Mouse (Mus musculus): Measurements from ENCODE around the gene Gp9. TPM values are rescaled to one million over a fixed set of nuclear protein-coding genes. Genes with fewer than 3 reads are reported as not detected.

Gp9 gene
- 1 to 10 TPM in 1 of 2 experiments, under 1 TPM in 1; 0.98 to 1.2 TPM for total RNA-seq (2021)
- long read RNA-seq, experiment 1: 0 reads
- long read RNA-seq, experiment 2: 0 reads

DNA sequence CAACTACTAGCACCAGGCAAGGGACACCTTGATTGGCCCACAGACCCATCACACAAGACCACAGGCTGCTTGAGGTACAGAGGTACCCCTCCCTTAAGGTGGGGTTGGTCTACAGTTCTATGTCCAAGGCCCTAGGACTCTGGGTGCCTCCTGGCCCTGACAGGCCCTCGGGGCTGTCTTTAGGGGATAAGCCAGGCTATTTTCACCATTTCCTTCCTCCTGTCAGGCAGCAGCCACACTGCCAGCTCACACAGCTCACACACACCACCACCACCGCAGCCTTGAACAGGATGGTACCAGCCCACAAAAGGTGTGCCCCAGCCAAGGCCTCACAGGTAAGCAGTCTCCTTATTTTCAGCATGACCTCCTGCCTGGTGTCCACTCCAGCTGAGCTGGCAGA lies at the start of gene Gp9:
Gp9 (plus strand) TSS at position 231 of the 400 bp plus-strand sequence.
- no peak for DNase-seq (ENCODE audit: low spot score in 2 of 2)
- no peak within 1 kb of the TSS for H3K4me3 ChIP-seq
- no peak within 1 kb of the TSS for H3K27ac ChIP-seq
- no peak for TF ChIP-seq CTCF (conservative IDR thresholded peaks at IDR 0.05)

DNA sequence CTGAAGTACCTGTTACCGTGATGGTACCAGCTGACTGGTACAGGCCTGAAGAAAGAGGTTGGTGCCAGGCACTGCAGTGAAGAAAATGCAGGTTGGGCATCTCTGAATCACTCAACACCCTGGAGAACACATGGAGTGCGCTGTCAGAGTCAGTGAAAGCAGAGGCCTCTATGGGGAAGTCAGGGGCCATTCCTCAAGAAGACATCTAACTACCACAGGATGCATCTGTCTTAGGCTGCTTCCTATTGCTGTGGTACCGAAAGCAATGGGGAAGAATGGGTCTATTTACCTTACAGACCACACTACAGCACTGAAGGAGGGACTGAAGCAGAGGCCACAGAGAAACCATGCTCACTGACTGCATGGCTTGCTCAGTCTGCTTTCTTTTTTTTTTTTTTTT lies 49.8 kb upstream of the Gp9 start:
- Histone ChIP-seq H3K27ac (no peak overlapping the region), H3K4me3 (no peak overlapping the region)
- TF ChIP-seq CTCF (conservative IDR thresholded peaks at IDR 0.05): no peak
- no peak for DNase-seq (ENCODE audit: low spot score in 2 of 2)

DNA sequence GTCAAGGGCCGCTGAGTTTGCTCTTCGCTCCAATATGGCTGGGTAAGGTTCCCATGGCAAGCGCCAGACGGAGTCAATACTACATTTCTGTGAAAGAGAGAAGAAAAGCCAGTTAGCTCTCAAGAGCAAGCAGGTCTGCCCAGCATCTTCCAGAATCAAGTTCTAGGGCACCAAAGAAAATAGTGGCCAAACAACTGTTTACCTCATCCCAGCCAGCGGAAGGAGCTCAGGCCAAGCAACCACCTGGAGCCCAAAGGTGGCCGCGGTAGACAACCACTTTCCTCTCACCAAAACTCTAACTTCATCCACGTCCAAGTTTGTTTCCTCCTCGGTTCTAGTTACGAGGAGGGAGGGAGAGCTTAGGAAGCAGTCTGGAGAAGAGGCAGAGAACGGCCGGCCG lies 47.7 kb upstream of the Gp9 start:
- no peak for TF ChIP-seq CTCF (conservative IDR thresholded peaks at IDR 0.05)
- Histone ChIP-seq H3K4me3 (peak overlapping the region; percentile 63), H3K27ac (peak overlapping the region; percentile 89)
- no peak for DNase-seq (ENCODE audit: low spot score in 2 of 2)

DNA sequence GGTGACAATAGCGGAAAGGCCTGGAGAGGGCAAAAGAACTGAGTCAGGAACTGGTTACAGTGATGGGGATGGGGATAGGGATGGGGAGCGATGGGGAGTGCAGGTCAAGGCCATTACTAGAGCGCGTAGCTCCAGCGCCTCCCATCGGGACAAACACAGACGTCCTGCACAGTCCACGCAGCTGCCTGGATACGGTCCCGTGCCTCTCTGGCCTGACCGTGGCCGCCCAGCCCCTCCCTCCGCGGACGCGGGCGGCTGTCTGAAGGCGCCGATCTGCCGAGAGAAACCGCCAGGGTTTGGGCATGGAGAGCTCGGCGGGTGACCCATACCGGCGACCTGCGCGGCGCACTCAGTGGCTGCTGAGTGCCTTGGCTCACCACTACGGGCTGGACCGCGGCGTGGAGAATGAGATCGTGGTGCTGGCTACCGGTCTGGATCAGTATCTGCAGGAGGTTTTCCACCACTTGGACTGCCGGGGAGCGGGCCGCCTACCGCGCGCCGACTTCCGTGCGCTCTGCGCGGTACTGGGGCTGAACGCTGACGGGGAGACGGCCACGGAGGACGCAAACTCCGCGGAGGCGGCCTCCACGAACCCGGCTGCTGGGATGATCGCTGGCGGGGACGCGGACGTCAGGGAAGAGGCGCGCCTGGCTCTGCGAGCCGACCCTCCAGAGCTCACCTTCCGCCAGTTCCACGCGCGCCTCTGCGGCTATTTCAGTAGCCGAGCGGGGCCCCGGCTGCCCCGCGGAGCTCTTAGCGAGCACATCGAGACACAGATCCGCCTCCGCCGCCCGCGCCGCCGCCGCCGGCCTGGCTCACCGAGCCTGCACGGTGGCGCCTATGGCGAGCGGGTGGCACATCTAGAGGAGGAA lies 47.0 kb upstream of the Gp9 start, which contains the start of gene Efcc1:
Efcc1 (plus strand) TSS at position 279 of the 872 bp plus-strand sequence.
- TF ChIP-seq CTCF (conservative IDR thresholded peaks at IDR 0.05): peak; percentile 50
- peak within 1 kb of the TSS; percentile 63 for H3K4me3 ChIP-seq
- peak within 1 kb of the TSS; percentile 89 for H3K27ac ChIP-seq
- peak; percentile 33 to 50 for DNase-seq (ENCODE audit: low spot score in 2 of 2)

DNA sequence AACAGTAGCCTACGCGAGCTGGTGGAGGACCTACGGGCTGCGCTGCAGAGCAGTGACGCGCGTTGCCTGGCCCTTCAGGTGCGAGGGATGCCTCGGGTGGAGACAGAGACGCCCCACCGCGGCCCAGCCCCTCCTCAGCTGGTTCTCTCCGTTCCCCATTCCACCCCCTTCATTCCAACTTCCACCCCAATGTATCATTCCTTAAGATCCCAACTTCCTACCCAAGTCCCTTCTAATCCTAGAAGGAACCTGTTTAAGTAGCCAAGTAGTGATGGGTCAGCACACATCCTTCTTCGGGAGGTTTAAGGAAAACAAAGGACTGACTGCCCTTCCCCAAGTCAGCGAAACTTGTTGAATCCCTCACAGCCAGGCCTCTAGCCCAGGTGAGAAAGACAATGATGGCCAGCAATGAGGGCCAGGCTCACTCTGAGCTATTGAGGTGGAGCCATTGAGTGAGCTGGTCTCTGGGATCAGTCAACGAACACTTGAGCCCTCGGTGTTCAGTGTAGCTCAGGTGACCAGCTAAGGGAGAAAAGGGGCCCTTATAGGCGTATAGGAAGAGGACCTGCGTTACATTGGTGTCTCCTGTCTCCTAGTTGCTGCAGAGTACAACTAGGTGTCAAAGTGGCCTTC lies 46.3 kb upstream of the Gp9 start:
- DNase-seq (ENCODE audit: low spot score in 2 of 2): no peak
- Histone ChIP-seq H3K4me3 (peak overlapping the region; percentile 63), H3K27ac (peak overlapping the region; percentile 89)
- TF ChIP-seq CTCF (conservative IDR thresholded peaks at IDR 0.05): no peak

DNA sequence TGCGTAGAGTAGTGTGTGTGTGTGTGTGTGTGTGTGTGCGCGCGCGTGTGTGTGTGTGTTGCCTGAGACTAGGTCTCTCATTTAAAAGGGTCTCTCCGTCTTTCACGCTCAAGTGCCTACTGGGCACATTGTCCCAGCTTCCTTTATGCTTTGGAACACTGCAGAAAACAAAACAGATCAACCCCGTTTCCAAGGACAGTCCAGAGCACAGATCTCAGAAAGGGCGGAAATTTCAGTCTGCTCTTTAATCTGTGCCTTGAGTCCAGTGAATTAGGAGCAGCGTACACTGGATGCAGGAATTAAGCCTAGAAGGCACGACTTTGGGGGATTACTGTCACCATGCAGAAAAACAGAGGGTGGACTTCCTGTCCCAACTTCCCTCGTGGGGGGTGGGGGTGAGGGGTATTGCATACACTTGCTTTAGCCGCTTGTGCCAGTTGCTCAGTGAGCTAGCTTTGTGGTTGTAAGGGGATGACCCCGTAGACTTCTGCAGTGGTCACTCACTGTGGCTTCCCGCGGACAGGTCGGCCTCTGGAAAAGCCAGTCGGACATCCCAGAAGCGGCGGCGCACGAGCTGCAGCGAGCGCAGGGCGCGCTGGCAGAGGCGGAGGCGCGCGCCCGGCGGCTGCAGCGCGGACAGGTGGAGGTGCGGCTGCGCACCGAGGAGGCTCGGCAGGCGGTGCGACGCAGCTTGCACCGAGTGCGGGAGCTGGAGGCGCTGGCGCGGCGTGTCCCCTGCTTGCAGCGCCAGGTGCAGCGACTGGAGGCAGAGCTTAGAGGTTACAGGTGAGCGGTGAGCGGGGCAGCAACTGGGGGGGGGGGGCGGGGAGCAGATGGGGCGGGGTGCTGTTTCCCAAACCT lies 45.5 kb upstream of the Gp9 start:
- TF ChIP-seq CTCF (conservative IDR thresholded peaks at IDR 0.05): no peak
- H3K4me3 ChIP-seq: peak overlapping the region; percentile 49
- DNase-seq (ENCODE audit: low spot score in 2 of 2): no peak
- no peak overlapping the region for H3K27ac ChIP-seq

DNA sequence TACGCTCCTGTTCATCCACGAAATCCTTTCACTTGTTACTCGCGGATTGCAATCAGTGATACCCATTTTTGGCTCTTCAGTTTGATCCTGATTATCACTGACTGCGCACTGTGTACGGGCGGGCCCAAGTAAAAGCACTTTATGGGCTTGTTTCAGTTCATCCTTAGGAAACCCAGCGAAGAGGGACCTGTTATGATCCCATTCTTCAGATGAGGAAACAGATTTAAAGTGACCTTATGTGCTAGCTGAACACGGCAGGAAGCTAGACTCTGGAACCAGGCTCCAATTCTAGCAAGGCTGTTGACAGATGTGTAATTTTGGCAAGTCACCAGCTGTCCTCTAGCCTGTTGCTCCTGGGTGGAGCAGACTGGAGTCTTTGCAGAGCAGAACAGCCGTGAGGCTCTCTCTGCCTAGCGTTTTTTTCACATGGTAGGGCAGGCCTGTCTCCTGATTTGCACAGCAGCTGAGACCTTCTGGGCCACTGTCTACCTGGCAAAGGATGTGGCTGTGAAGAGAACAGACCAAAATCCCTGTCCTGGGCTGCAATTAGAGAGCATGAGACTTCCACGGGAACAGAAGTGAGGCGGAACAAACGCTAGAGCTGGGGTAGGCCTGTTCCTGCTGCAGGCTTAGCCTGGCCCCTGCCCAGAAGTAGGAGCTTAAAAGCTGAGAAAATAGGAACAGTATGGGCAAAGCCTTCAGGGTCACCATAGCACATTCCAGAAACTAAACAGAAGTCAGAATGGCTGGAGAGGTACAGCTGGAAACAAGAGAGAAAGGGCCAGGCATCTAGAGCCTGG lies 44.5 kb upstream of the Gp9 start:
- no peak overlapping the region for H3K27ac ChIP-seq
- peak overlapping the region; percentile 49 for H3K4me3 ChIP-seq
- no peak for TF ChIP-seq CTCF (conservative IDR thresholded peaks at IDR 0.05)
- DNase-seq (ENCODE audit: low spot score in 2 of 2): no peak

DNA sequence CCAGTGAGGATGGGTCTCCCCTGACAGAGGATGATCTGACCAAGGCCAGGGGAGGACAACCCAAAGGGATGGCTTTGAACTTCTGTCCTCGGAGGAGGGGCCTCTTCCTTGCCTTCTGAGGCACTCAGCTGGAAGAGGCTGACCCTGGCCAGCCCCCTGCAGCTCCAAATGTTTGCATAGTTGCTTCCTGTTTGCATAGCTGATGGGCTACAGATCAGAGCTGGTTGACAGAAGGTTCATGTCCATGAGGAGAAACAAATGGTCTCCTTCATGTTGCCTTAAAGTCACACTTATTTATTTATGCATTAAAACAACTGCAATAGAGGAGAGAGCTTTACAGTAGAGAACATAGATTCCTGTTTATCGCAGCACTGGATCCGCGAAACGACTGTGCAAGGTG lies 43.7 kb upstream of the Gp9 start:
- no peak overlapping the region for H3K27ac ChIP-seq
- no peak for TF ChIP-seq CTCF (conservative IDR thresholded peaks at IDR 0.05)
- H3K4me3 ChIP-seq: no peak overlapping the region
- no peak for DNase-seq (ENCODE audit: low spot score in 2 of 2)

DNA sequence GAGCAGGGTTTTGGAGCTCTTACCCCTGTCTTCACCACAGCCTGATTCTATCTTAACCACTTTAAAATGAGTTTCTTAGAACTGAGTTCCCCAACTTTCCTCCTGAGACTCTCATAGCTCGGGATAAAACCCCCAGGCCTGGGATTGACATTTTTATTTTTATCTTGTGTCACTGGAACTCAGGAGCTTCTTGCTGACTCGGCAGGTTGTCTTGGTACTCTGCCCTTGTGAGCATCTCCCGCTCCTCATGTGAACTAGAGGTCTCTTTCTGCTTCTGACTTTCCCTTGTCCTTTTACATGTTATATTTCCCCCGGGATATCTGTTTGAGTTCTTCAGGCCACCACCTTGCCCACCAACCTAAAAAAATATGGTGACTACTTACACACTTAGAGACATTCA lies 40.9 kb upstream of the Gp9 start:
- DNase-seq (ENCODE audit: low spot score in 2 of 2): no peak
- Histone ChIP-seq H3K4me3 (no peak overlapping the region), H3K27ac (no peak overlapping the region)
- no peak for TF ChIP-seq CTCF (conservative IDR thresholded peaks at IDR 0.05)

DNA sequence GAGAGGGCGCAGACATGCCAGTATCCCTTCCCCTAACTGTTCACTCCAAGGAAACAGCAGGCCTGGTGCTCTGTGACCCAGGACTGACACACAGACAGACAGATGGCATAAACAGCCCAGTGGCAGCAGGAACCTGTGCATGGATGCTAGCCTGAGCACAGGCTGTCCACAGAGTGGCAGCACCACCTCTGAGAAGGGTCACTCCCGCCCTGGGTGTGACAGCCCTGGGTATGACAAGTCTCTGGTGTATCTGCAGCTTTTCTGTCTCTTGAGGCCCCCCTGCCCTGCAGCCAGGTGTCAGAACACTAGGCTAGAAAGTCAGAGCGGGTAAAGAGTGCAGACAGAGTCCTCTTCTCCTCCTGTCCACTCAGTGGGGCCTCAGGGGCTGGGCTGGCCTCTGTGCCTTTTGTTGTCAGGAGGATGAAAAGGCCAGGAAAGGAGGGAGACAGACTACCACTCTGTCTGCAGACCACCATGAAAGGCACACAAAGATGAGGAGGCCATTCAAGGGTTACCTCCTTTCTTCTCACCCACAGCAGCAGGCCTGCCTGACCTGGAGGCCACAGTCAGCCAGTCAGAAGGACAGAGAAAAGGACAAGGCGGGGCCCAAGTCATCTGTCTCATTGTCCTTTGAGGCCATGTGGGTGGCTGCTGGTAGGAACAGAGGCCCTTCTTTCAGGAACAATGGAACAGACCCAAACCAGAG lies 39.8 kb upstream of the Gp9 start:
- Histone ChIP-seq H3K4me3 (no peak overlapping the region), H3K27ac (no peak overlapping the region)
- no peak for DNase-seq (ENCODE audit: low spot score in 2 of 2)
- 0 out of 2 replicates have a peak, but pooled peaks have one; percentile 12 for TF ChIP-seq CTCF (conservative IDR thresholded peaks at IDR 0.05)

DNA sequence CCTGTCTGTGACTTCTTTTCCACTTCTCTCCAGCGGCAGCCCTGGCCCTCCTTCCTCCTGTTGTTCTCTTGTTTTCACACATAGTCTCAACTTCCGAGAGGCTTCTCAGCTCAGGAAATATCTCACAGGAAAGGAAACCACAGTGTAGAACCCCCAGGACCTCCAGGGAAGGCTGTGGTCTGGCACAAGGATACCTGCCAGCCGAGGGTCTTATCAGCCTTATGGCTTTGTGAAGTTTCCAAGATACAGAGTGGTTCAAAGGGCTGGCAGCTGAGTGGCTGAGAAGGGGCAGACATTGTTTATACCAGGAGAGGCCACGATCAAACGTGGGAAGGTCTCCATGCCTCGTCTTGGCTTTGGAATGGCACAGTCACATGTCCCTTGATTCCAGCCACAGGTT lies 38.0 kb upstream of the Gp9 start:
- TF ChIP-seq CTCF (conservative IDR thresholded peaks at IDR 0.05): no peak
- H3K27ac ChIP-seq: no peak overlapping the region
- DNase-seq (ENCODE audit: low spot score in 2 of 2): no peak
- no peak overlapping the region for H3K4me3 ChIP-seq
